Mouse (Mus musculus): Measurements from ENCODE around the gene Poc1b.
"Not testable (repeated sequence)": the region's sequence is repeated elsewhere in the genome, so short reads cannot be mapped to it uniquely, and the experiment has no call there.

Poc1b gene

GRCm38 (mm10) chr10:99154635-99155034, 47.8 kb downstream of the Poc1b start:
- in situ Hi-C loops (cut with MboI, MseI) = no loop called here

GRCm38 (mm10) chr10:99156808-99157207, 50.0 kb downstream of the Poc1b start:
- in situ Hi-C loops (cut with MboI, MseI) = no loop called here

GRCm38 (mm10) chr10:99157697-99158096, 50.9 kb downstream of the Poc1b start:
- in situ Hi-C loops (cut with MboI, MseI) = not testable (repeated sequence)

GRCm38 (mm10) chr10:99161987-99162582, 55.2 kb downstream of the Poc1b start:
- in situ Hi-C loops (cut with MboI, MseI) = loop anchor here (10.0 kb wide), 1 partner anchor 453 kb away; no protein-coding TSS in a partner anchor

GRCm38 (mm10) chr10:99163002-99163401, 56.2 kb downstream of the Poc1b start:
- in situ Hi-C loops (cut with MboI, MseI) = loop anchor here (10.0 kb wide), 1 partner anchor 452 kb away; no protein-coding TSS in a partner anchor

- in situ Hi-C loops (cut with MboI, MseI) = loop anchor here (10.0 kb wide), 1 partner anchor 450 kb away; no protein-coding TSS in a partner anchor
These were observed 58.1 kb downstream of the Poc1b start for GRCm38 (mm10) chr10:99164871-99165477.

GRCm38 (mm10) chr10:99165751-99166282, 59.0 kb downstream of the Poc1b start:
- in situ Hi-C loops (cut with MboI, MseI) = loop anchor here (10.0 kb wide), 1 partner anchor 449 kb away; no protein-coding TSS in a partner anchor

- in situ Hi-C loops (cut with MboI, MseI) = loop anchor here (10.0 kb wide), 1 partner anchor 448 kb away; no protein-coding TSS in a partner anchor
These were observed 59.6 kb downstream of the Poc1b start for GRCm38 (mm10) chr10:99166392-99166791.

GRCm38 (mm10) chr10:99168404-99168803, 61.6 kb downstream of the Poc1b start:
- in situ Hi-C loops (cut with MboI, MseI) = loop anchor here (10.0 kb wide), 1 partner anchor 446 kb away; no protein-coding TSS in a partner anchor

- in situ Hi-C loops (cut with MboI, MseI) = loop anchor here (10.0 kb wide), 1 partner anchor 446 kb away; no protein-coding TSS in a partner anchor
These were observed 62.3 kb downstream of the Poc1b start for GRCm38 (mm10) chr10:99168840-99169764.

GRCm38 (mm10) chr10:99169765-99170129, 62.9 kb downstream of the Poc1b start:
- in situ Hi-C loops (cut with MboI, MseI) = loop anchor here (10.0 kb wide), 1 partner anchor 445 kb away; no protein-coding TSS in a partner anchor

- in situ Hi-C loops (cut with MboI, MseI) = no loop called here
These were observed 65.2 kb downstream of the Poc1b start for GRCm38 (mm10) chr10:99171961-99172497.

GRCm38 (mm10) chr10:99172906-99173507, 66.2 kb downstream of the Poc1b start:
- in situ Hi-C loops (cut with MboI, MseI) = no loop called here

GRCm38 (mm10) chr10:99176911-99177310, 70.1 kb downstream of the Poc1b start:
- in situ Hi-C loops (cut with MboI, MseI) = loop anchor here (25.0 kb wide), 2 partner anchors 210 to 285 kb away; no protein-coding TSS in a partner anchor

- in situ Hi-C loops (cut with MboI, MseI) = loop anchor here (25.0 kb wide), 2 partner anchors 209 to 284 kb away; no protein-coding TSS in a partner anchor
These were observed 71.3 kb downstream of the Poc1b start for GRCm38 (mm10) chr10:99178118-99178517.

- in situ Hi-C loops (cut with MboI, MseI) = loop anchor here (25.0 kb wide), 2 partner anchors 208 to 283 kb away; no protein-coding TSS in a partner anchor
These were observed 72.3 kb downstream of the Poc1b start for GRCm38 (mm10) chr10:99179122-99179521.

- in situ Hi-C loops (cut with MboI, MseI) = loop anchor here (25.0 kb wide), 2 partner anchors 208 to 283 kb away; no protein-coding TSS in a partner anchor
These were observed 72.7 kb downstream of the Poc1b start for GRCm38 (mm10) chr10:99179566-99179965.

GRCm38 (mm10) chr10:99181497-99181896, 74.7 kb downstream of the Poc1b start:
- in situ Hi-C loops (cut with MboI, MseI) = loop anchor here (25.0 kb wide), 2 partner anchors 206 to 281 kb away; no protein-coding TSS in a partner anchor

GRCm38 (mm10) chr10:99182107-99182506, 75.3 kb downstream of the Poc1b start:
- in situ Hi-C loops (cut with MboI, MseI) = loop anchor here (25.0 kb wide), 2 partner anchors 205 to 280 kb away; no protein-coding TSS in a partner anchor

GRCm38 (mm10) chr10:99188175-99188574, 81.3 kb downstream of the Poc1b start:
- in situ Hi-C loops (cut with MboI, MseI) = loop anchor here (25.0 kb wide), 2 partner anchors 199 to 274 kb away; no protein-coding TSS in a partner anchor

All from T-helper 2 cell (primary cell).